Comparison of ENCODE assay signal across 9 mouse cellular contexts in the genomic region with DNA sequence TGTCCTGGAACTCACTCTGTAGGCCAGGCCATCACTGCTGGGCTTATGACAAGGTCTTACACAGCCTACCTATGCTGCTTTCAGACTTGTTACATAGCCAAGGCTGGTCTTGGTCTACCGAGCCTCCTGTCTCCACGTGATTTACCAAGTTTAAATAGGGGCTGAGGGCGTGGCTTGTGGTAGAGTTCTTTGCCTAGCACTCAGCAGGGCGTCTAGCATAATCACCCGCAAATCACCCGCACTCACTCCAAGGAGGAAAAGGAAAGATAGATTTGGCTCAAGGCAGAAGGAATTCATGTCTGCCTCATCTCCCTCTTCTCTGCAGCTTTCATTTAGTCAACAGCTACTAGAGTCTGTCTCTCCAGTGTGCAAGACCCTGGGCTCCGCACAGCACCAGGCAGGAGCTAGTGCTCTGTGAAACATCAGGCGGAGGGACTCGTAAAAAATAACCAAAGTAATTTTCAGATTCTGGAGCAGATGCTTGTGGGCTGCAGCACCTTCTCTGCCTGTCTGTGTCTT. TPM values are rescaled to one million over a fixed set of nuclear protein-coding genes. Genes with fewer than 3 reads are reported as not detected.
DNase-seq lines count a peak whose midpoint lies in the region; ATAC-seq and TF ChIP-seq lines count a peak whose summit lies in the region.
"Had no signal": no experiment of that assay in that cellular context is flagged by ENCODE, and none has a peak within 500 bp of the region (broad histone marks: within the 10 kb centered on the region; RNA-seq: fewer than 3 reads in every experiment).

No protein-coding gene starts in this region.

- H3K4me2 ChIP-seq in hindbrain, embryonic 12.5 days (replicated peaks) = peak overlapping the region; percentile 91
- H3K4me2 ChIP-seq in stomach, postnatal 0 days (replicated peaks; ENCODE audit: low read depth) = peak overlapping the region; percentile 80

- H3K9ac ChIP-seq in hindbrain, embryonic 12.5 days = peak overlapping the region; percentile 35
- peak overlapping the region; percentile 31; the same call in 1 of the 2 replicates for H3K9ac ChIP-seq in stomach, postnatal 0 days (ENCODE audit: low read length)
- H3K9ac ChIP-seq: liver, embryonic 14.5 days had no signal

- no peak for ATAC-seq in hindbrain, embryonic 12.5 days (ENCODE audit: low FRiP score)
- no peak for ATAC-seq in stomach, postnatal 0 days (ENCODE audit: low FRiP score, low TSS enrichment)

- H3K27ac ChIP-seq in hindbrain, embryonic 12.5 days = peak overlapping the region; percentile 37; the same call in 1 of the 2 replicates
- peak overlapping the region; percentile 49 for H3K27ac ChIP-seq in stomach, postnatal 0 days (replicated peaks)
- H3K27ac ChIP-seq: liver, embryonic 14.5 days had no signal

- H3K9me3 ChIP-seq in hindbrain, embryonic 12.5 days (replicated peaks) = no peaks in the 10 kb centered on the region
- no peaks in the 10 kb centered on the region for H3K9me3 ChIP-seq in stomach, postnatal 0 days (ENCODE audit: control insufficient read depth, low read length)

- peak; percentile 95 for DNase-seq in heart, adult 11 months
- no peak for DNase-seq in heart, postnatal 25 days (ENCODE audit: low spot score)
- peak; percentile 33 for DNase-seq in CD4-positive helper T cell, adult 2 months (ENCODE audit: low read depth, low spot score)
- DNase-seq in embryo, embryonic 11 days = peak; percentile 80
- DNase-seq in mesoderm, embryonic 11.5 days (ENCODE audit: low read depth, low spot score) = peak; percentile 56
- no peak for DNase-seq in stomach, postnatal 0 days (ENCODE audit: low spot score)
- no peak for DNase-seq in gastrocnemius, adult 18-20 months (ENCODE audit: low spot score)

- peaks cover 10% of the 10 kb centered on the region for H3K36me3 ChIP-seq in hindbrain, embryonic 12.5 days
- no peaks in the 10 kb centered on the region for H3K36me3 ChIP-seq in stomach, postnatal 0 days (ENCODE audit: control insufficient read depth, insufficient read depth, low read length)

- intact Hi-C loops in heart, postnatal 25 days (cut with DNase I) = no loop called here

- no peak for TF ChIP-seq CTCF in stomach, postnatal 0 days (IDR thresholded peaks at IDR 0.05; ENCODE audit: low read depth)

- peak overlapping the region; percentile 88; the same call in 1 of the 2 replicates for H3K4me3 ChIP-seq in hindbrain, embryonic 12.5 days
- H3K4me3 ChIP-seq in stomach, postnatal 0 days (ENCODE audit: low read depth, low read length) = no peak overlapping the region

- WGBS in hindbrain, embryonic 12.5 days = 22% methylated on average over 9 of the region's 9 CpGs
- WGBS in stomach, postnatal 0 days = 38% methylated on average over 9 of the region's 9 CpGs

- no peaks in the 10 kb centered on the region for H3K27me3 ChIP-seq in hindbrain, embryonic 12.5 days
- no peaks in the 10 kb centered on the region for H3K27me3 ChIP-seq in stomach, postnatal 0 days (ENCODE audit: control insufficient read depth, insufficient read depth, low read length)

- H3K4me1 ChIP-seq in hindbrain, embryonic 12.5 days = peaks cover 50% of the 10 kb centered on the region
- H3K4me1 ChIP-seq in stomach, postnatal 0 days (replicated peaks; ENCODE audit: control insufficient read depth, insufficient read depth) = peaks cover 4% of the 10 kb centered on the region

- no peak for TF ChIP-seq EP300 in stomach, postnatal 0 days (optimal IDR thresholded peaks at IDR 0.05)

RNA-seq across cellular contexts. Expression of gene Plekho1, which starts 1.5 kb away (rescaled TPM):
- total RNA-seq in heart, postnatal 25 days (2021) = 10 to 100 TPM; 76.4 to 89.1 TPM
- polyA plus RNA-seq in hindbrain, embryonic 12.5 days (2016; fragmentation: Nextera tagmentation; extraction: Ambion mirVana) = 77.4 and 79.3 TPM in 2 replicates
- polyA plus RNA-seq in stomach, postnatal 0 days (2015; fragmentation: Nextera tagmentation; extraction: Ambion mirVana) = 26.1 and 30.6 TPM in 2 replicates
- total RNA-seq in gastrocnemius, adult 18-20 months (2021) = 10 to 100 TPM; 13.9 to 22.0 TPM

Comparison
In these comparisons a context has a peak if more than half of its experiments do, and no peak if none do; other contexts are left out.
1. DNase-seq: peak in heart, adult 11 months (single experiment), CD4-positive helper T cell, adult 2 months (single experiment), embryo, embryonic 11 days (single experiment) and mesoderm, embryonic 11.5 days (single experiment); none in heart, postnatal 25 days (single experiment), stomach, postnatal 0 days (single experiment) and gastrocnemius, adult 18-20 months (single experiment).